Mouse (Mus musculus): ENCODE results near the gene Snrnp25.

The Snrnp25 gene

GRCm38 (mm10) chr11:32194626-32195025, 10.6 kb upstream of the Snrnp25 start:
- DNase-seq (ENCODE audit: low spot score in 2 of 2), result no peak

- peak in 1 of 2 experiments; percentile 26 for DNase-seq (ENCODE audit: low spot score in 2 of 2)
These were observed 9.2 kb upstream of the Snrnp25 start for GRCm38 (mm10) chr11:32195867-32196540.

GRCm38 (mm10) chr11:32196727-32197126, 8.5 kb upstream of the Snrnp25 start:
- DNase-seq (ENCODE audit: low spot score in 2 of 2), result peak in 1 of 2 experiments; percentile 9

- DNase-seq (ENCODE audit: low spot score in 2 of 2), result no peak
These were observed 7.4 kb upstream of the Snrnp25 start for GRCm38 (mm10) chr11:32197766-32198165.

- peak in 1 of 2 experiments; percentile 13 for DNase-seq (ENCODE audit: low spot score in 2 of 2)
These were observed 6.8 kb upstream of the Snrnp25 start for GRCm38 (mm10) chr11:32198256-32198955.

- DNase-seq (ENCODE audit: low spot score in 2 of 2), result peak in 1 of 2 experiments; percentile 28
These were observed 6.0 kb upstream of the Snrnp25 start for GRCm38 (mm10) chr11:32199230-32199629.

- peak; percentile 8 to 43 for DNase-seq (ENCODE audit: low spot score in 2 of 2)
These were observed 5.1 kb upstream of the Snrnp25 start, which contains the start of gene Il9r for GRCm38 (mm10) chr11:32200075-32200601. Il9r (minus strand) TSS chr11:32200279.

- peak in 1 of 2 experiments; percentile 43 for DNase-seq (ENCODE audit: low spot score in 2 of 2)
These were observed 4.2 kb upstream of the Snrnp25 start for GRCm38 (mm10) chr11:32200992-32201391.

- no peak for DNase-seq (ENCODE audit: low spot score in 2 of 2)
These were observed 3.1 kb upstream of the Snrnp25 start for GRCm38 (mm10) chr11:32201922-32202685.

- no peak for DNase-seq (ENCODE audit: low spot score in 2 of 2)
These were observed 5.4 kb downstream of the Snrnp25 start for GRCm38 (mm10) chr11:32210623-32211022.

GRCm38 (mm10) chr11:32215372-32216162, 10.4 kb downstream of the Snrnp25 start:
- DNase-seq (ENCODE audit: low spot score in 2 of 2), result no peak

GRCm38 (mm10) chr11:32216851-32217250, 11.6 kb downstream of the Snrnp25 start:
- peak; percentile 70 to 88 for DNase-seq (ENCODE audit: low spot score in 2 of 2)

GRCm38 (mm10) chr11:32218501-32219050, 13.4 kb downstream of the Snrnp25 start:
- no peak for DNase-seq (ENCODE audit: low spot score in 2 of 2)

- no peak for DNase-seq (ENCODE audit: low spot score in 2 of 2)
These were observed 14.1 kb downstream of the Snrnp25 start for GRCm38 (mm10) chr11:32219287-32219686.

- no peak for DNase-seq (ENCODE audit: low spot score in 2 of 2)
These were observed 15.5 kb downstream of the Snrnp25 start for GRCm38 (mm10) chr11:32220607-32221224.

GRCm38 (mm10) chr11:32221225-32221950, 16.2 kb downstream of the Snrnp25 start:
- no peak for DNase-seq (ENCODE audit: low spot score in 2 of 2)

GRCm38 (mm10) chr11:32221951-32222409, 16.8 kb downstream of the Snrnp25 start, which contains the start of gene Rhbdf1:
Rhbdf1 (minus strand) TSS chr11:32222300.
- peak in 1 of 2 experiments; percentile 34 for DNase-seq (ENCODE audit: low spot score in 2 of 2)

GRCm38 (mm10) chr11:32222570-32223194, 17.5 kb downstream of the Snrnp25 start:
- DNase-seq (ENCODE audit: low spot score in 2 of 2), result peak; percentile 20 to 56
